Mouse (Mus musculus): ENCODE data around the gene Dnajc3. TPM values are rescaled to one million over a fixed set of nuclear protein-coding genes. Genes with fewer than 3 reads are reported as not detected.

Dnajc3 gene
- total and polyA plus RNA-seq, 3 experiments = 12.7 to 18.5 TPM; not detected in 1

DNA sequence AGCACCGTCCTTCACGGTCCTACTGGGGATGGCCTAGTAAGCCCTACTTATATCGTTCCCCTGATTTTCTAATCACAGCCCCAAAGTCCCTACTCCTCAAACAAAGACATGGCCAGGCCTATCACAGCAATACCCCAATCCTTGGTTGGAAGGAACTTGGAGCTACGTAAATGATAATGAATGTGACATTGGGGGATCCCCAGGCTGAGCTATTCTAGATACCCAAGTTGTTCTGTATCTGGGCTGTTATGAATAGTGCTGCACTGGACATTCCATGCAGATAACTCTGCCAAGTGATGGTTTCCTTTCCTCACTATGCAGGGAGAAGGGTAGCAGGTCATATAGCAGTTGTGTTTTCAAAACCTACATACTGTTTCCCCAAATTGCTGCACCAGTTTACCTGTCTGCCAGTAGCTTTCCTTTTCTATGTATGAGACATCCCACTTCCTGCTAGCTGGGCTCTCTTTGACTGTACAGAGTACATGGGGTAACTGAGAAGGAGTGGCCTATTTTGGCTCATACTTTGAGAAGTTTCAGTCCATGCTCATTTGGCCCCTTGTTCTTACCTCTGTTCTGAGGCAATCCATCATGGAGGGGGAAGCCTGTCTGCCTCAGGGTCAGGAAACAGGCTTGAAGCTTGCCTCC lies 27.7 kb downstream of the Dnajc3 start:
- H3K79me2 ChIP-seq (ENCODE audit: control insufficient read depth, insufficient read depth, low read length, poor library complexity) = no peaks in the 10 kb centered on the region
- TF ChIP-seq CTCF (IDR thresholded peaks at IDR 0.05 in 2 of 3, conservative IDR thresholded peaks at IDR 0.05 in 1 of 3; ENCODE audit: control insufficient read depth in 1 of 3, insufficient read depth in 1 of 3, low read depth in 2 of 3, low read length in 3 of 3, poor library complexity in 1 of 3, severe bottlenecking in 1 of 3) = no peak
- TF ChIP-seq MAFK (IDR thresholded peaks at IDR 0.05; ENCODE audit: borderline replicate concordance, low read depth, low read length) = no peak
- no peak for TF ChIP-seq TCF12 (IDR thresholded peaks at IDR 0.05; ENCODE audit: low read depth, low read length)
- TF ChIP-seq RAD21 (IDR thresholded peaks at IDR 0.05; ENCODE audit: low read depth, low read length) = no peak
- no peak for TF ChIP-seq KAT2A (conservative IDR thresholded peaks at IDR 0.05; ENCODE audit: low read depth, low read length)
- TF ChIP-seq MYB (IDR thresholded peaks at IDR 0.05; ENCODE audit: low read depth, low read length) = no peak
- no peak for TF ChIP-seq POLR2AphosphoS2 (IDR thresholded peaks at IDR 0.05; ENCODE audit: low read length)
- TF ChIP-seq TAL1 (IDR thresholded peaks at IDR 0.05; ENCODE audit: low read length) = no peak
- no peak for TF ChIP-seq CHD1 (IDR thresholded peaks at IDR 0.05; ENCODE audit: low read depth, low read length)
- TF ChIP-seq CHD2 (IDR thresholded peaks at IDR 0.05; ENCODE audit: low read length) = no peak
- no peak for TF ChIP-seq MEF2A (IDR thresholded peaks at IDR 0.05; ENCODE audit: extremely low read depth, insufficient replicate concordance, low read depth, low read length, poor library complexity, severe bottlenecking)
- no peak for TF ChIP-seq MAZ (IDR thresholded peaks at IDR 0.05; ENCODE audit: low read depth, low read length)

DNA sequence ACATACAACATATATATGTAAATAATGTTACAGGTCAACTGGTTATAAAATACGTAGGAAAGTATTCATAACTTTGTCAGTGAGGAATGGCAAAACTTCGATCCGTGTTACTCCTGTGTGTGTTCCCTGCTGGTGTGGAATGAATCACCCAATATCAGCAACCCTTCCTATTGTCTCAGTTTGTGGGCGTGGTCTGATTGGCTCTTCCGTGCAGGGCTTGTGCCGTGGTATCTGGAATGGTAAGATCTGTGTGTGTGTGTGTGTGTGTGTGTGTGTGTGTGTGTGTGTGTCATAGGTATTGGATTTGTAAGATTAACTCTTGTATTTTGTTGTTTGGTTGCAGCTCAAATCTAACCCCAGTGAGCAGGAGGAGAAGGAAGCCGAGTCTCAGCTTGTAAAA lies 29.9 kb downstream of the Dnajc3 start:
- no peak overlapping the region for H3K4me3 ChIP-seq (ENCODE audit: control insufficient read depth in 1 of 2, insufficient read depth in 1 of 2, low read depth in 2 of 2, low read length in 2 of 2)
- no peaks in the 10 kb centered on the region for H3K79me2 ChIP-seq (ENCODE audit: control insufficient read depth, insufficient read depth, low read length, poor library complexity)
- TF ChIP-seq JUND (IDR thresholded peaks at IDR 0.05; ENCODE audit: low read depth, low read length) (no peak), MXI1 (IDR thresholded peaks at IDR 0.05; ENCODE audit: low read depth, low read length) (no peak), MYC (IDR thresholded peaks at IDR 0.05; ENCODE audit: low read depth, low read length) (no peak), TBP (IDR thresholded peaks at IDR 0.05; ENCODE audit: low read depth, low read length) (no peak), MAFK (IDR thresholded peaks at IDR 0.05; ENCODE audit: borderline replicate concordance, low read depth, low read length) (no peak), USF1 (IDR thresholded peaks at IDR 0.05; ENCODE audit: low read depth, low read length) (no peak), POLR2AphosphoS5 (IDR thresholded peaks at IDR 0.05; ENCODE audit: borderline replicate concordance, low read depth, low read length) (no peak), E2F4 (IDR thresholded peaks at IDR 0.05; ENCODE audit: borderline replicate concordance, low read depth, low read length) (no peak), NELFE (IDR thresholded peaks at IDR 0.05; ENCODE audit: low read depth, low read length) (no peak), TAL1 (IDR thresholded peaks at IDR 0.05; ENCODE audit: low read length) (no peak)
- H3K9ac ChIP-seq (ENCODE audit: control insufficient read depth, low read depth, low read length, poor library complexity, severe bottlenecking) = no peak overlapping the region
- no peaks in the 10 kb centered on the region for H3K9me3 ChIP-seq (replicated peaks; ENCODE audit: insufficient read depth, low read length)
- no peaks in the 10 kb centered on the region for H3K36me3 ChIP-seq (ENCODE audit: control insufficient read depth in 1 of 2, insufficient read depth in 2 of 2, low read length in 2 of 2)
- DNase-seq (ENCODE audit: low read depth, low spot score) = no peak
- no peaks in the 10 kb centered on the region for H3K27me3 ChIP-seq (ENCODE audit: control insufficient read depth in 1 of 2, insufficient read depth in 2 of 2, low read length in 2 of 2)
- no peak overlapping the region for H3K27ac ChIP-seq (ENCODE audit: control insufficient read depth, low read depth, low read length)
- H3K4me1 ChIP-seq (ENCODE audit: control insufficient read depth in 1 of 2, insufficient read depth in 2 of 2, low read length in 2 of 2) = no peaks in the 10 kb centered on the region

More for the DNA sequence above, 27.7 kb downstream of the Dnajc3 start:
- Histone ChIP-seq H3K9me3 (replicated peaks; ENCODE audit: insufficient read depth, low read length) (no peaks in the 10 kb centered on the region), H3K4me3 (ENCODE audit: control insufficient read depth in 1 of 2, insufficient read depth in 1 of 2, low read depth in 2 of 2, low read length in 2 of 2) (no peak overlapping the region), H3K4me1 (ENCODE audit: control insufficient read depth in 1 of 2, insufficient read depth in 2 of 2, low read length in 2 of 2) (no peaks in the 10 kb centered on the region), H3K27me3 (ENCODE audit: control insufficient read depth in 1 of 2, insufficient read depth in 2 of 2, low read length in 2 of 2) (no peaks in the 10 kb centered on the region), H3K36me3 (ENCODE audit: control insufficient read depth in 1 of 2, insufficient read depth in 2 of 2, low read length in 2 of 2) (no peaks in the 10 kb centered on the region; a peak in 1 of 4 replicates), H3K27ac (ENCODE audit: control insufficient read depth, low read depth, low read length) (no peak overlapping the region), H3K9ac (ENCODE audit: control insufficient read depth, low read depth, low read length, poor library complexity, severe bottlenecking) (no peak overlapping the region)
- DNase-seq (ENCODE audit: low read depth, low spot score) = no peak
